Mouse (Mus musculus) heart, embryonic 10.5 days (tissue): ENCODE results near the gene Npl. TPM values are rescaled to one million over a fixed set of nuclear protein-coding genes. Genes with fewer than 3 reads are reported as not detected.
A peak's percentile ranks its signal among the peaks of the same experiment; 100 is the strongest.
"Not testable (repeated sequence)": the region's sequence is repeated elsewhere in the genome, so short reads cannot be mapped to it uniquely, and the experiment has no call there.

Experiments used
- DNase-seq: peaks from one replicate; pipeline ENCODE4 v3.0.0-alpha.2; 2017; ENCODE audit warnings: low spot score
- H3K27ac ChIP-seq: fragments of 300-500 bp; sonication (generic); 2 replicates; pipeline ENCODE4 v1.5.1; 2016; ENCODE audit warnings: mild to moderate bottlenecking
- H3K27me3 ChIP-seq: fragments of 300-500 bp; sonication (generic); 2 replicates; pipeline ENCODE4 v1.6.1; 2016; ENCODE audit warnings: mild to moderate bottlenecking; ENCODE audit not compliant: poor library complexity, insufficient read depth, severe bottlenecking
- H3K36me3 ChIP-seq: fragments of 300-500 bp; sonication (generic); 2 replicates; pipeline ENCODE4 v1.6.1; 2016; ENCODE audit warnings: mild to moderate bottlenecking, moderate library complexity
- H3K4me1 ChIP-seq: fragments of 300-500 bp; sonication (generic); 2 replicates; pipeline ENCODE4 v1.6.1; 2016; ENCODE audit warnings: mild to moderate bottlenecking
- H3K4me3 ChIP-seq: fragments of 300-500 bp; sonication (generic); 2 replicates; pipeline ENCODE4 v1.5.1; 2016; ENCODE audit warnings: mild to moderate bottlenecking, moderate library complexity
- H3K9me3 ChIP-seq: fragments of 300-500 bp; sonication (generic); 2 replicates; pipeline ENCODE4 v1.6.1; 2016; ENCODE audit warnings: mild to moderate bottlenecking, moderate library complexity
- WGBS: fragments of 180-500 bp; shearing (Covaris S2); methylation state at CpG from one replicate; pipeline ENCODE4 v1.1.7; 2016; 5-methylcytosine and 5-hydroxymethylcytosine counted together
- polyA plus RNA-seq: library from polyadenylated mRNA; unstranded; fragments of >200 nt; fragmentation: Nextera tagmentation; extraction: Ambion mirVana; gene quantifications from 2 replicates; pipeline ENCODE4 v1.2.1, GENCODE M21; 2016

Npl gene
- polyA plus RNA-seq, 1 experiment from 2014 or later: 8.0 TPM

DNA sequence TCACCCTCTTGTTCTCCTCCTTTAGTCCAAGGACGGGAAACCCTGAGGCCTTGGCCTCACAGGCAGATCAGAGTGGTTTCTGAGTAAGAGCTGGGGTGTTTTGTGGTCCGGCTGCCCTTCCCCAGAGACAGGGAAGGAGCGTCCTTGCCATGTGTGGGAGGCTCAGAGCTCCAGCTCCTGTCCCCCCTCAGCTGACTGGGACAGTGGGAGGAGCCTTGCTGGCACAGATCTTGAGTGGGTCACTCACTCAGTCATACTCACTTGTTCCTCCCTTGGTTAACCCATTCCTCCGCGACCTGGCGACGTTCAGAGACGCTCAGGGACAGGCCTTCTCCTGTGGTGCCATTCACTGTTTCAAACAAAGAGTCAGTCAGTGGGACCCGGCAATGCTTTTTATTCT lies 14.2 kb downstream of the Npl start:
- Histone ChIP-seq H3K4me3 (no peak overlapping the region), H3K9me3 (no peaks in the 10 kb centered on the region), H3K36me3 (no peaks in the 10 kb centered on the region), H3K27me3 (no peaks in the 10 kb centered on the region), H3K4me1 (peaks cover 13% of the 10 kb centered on the region), H3K27ac (no peak overlapping the region; the same call in 1 of the 2 replicates)
- no peak for DNase-seq
- 69% methylated on average over 9 of the region's 9 CpGs for WGBS

DNA sequence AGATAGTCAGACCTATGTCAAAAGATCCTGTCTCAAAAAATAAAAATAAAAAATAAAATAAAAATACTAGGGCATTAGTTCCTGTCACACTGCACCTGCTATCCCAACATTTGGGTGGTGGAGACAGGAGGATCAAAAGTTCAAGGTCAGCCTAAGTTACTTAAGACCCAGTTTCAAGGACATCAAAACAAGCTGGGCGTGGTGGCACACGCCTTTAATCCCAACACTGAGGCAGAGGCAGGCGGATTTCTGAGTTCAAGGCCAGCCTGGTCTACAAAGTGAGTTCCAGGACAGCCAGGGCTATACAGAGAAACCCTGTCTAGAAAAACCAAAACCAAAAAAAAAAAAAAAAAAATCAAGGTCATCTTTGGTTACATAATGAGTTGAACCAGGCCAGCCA lies 16.9 kb downstream of the Npl start:
- peaks cover 10% of the 10 kb centered on the region for H3K4me1 ChIP-seq
- not testable (repeated sequence) for H3K4me3 ChIP-seq, H3K36me3 ChIP-seq, DNase-seq, H3K9me3 ChIP-seq, H3K27me3 ChIP-seq
- peak overlapping the region; percentile 86 for H3K27ac ChIP-seq
- 85% methylated on average over 3 of the region's 3 CpGs for WGBS

DNA sequence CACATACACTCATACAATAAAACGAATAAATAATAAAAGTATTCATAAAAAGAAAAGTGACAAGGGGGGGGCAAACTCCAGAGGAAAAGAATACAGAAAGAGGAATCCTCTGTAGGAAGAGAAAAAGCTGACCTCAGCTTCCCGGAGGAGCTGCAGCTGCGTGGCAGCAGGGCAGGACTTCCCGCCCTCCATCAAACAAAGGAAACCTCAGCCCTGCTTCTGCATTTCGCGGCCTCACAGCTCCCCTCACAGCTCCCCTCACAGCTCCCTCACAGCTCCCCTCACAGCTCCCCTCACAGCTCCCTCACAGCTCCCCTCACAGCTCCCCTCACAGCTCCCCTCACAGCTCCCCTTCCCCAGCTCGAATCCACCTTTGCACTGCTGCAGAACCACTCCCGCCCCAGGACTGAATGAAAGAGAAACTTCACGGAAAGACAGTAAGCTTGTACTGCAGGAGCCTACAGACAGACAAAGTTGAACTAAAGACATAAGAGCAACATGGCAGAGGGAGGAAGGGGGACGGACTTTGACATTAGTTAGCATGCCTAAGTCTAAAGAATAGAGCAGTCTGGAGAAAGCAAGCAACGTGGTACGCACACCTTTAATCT lies 17.5 kb downstream of the Npl start:
- Histone ChIP-seq H3K9me3 (no peaks in the 10 kb centered on the region), H3K27me3 (no peaks in the 10 kb centered on the region), H3K36me3 (no peaks in the 10 kb centered on the region), H3K4me3 (peak overlapping the region; percentile 44), H3K27ac (peak overlapping the region; percentile 86), H3K4me1 (peaks cover 10% of the 10 kb centered on the region)
- no peak for DNase-seq
- 19% methylated on average over 12 of the region's 12 CpGs for WGBS

DNA sequence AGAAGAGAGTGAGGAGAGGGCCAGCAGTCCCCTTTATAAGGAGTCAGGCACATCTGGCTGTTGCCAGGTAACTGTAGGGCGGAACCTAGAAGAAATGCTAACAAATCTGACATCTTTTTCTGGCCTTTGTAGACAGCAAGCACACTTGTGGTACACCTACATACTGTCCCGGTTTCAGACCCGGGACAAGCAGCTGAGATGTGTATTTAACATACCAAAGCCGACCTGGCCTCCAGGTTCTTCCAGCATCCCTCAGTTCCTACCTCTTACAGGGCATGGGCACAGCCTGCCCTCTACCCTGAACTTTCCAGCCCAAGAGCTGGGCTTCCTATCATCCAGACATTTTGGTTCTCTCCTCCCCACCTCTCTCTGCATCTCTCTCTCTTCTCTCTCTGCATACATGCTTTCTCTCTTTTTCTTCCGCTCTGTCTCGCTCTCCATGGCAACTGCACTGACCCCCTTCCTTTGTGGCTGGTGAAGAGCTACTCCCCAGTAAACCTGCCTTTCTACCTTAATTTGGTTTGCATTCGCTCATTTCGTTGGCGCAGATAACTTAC lies 18.1 kb downstream of the Npl start:
- H3K4me1 ChIP-seq: peaks cover 10% of the 10 kb centered on the region
- peak overlapping the region; percentile 44 for H3K4me3 ChIP-seq
- 29% methylated on average over 9 of the region's 9 CpGs for WGBS
- H3K36me3 ChIP-seq: no peaks in the 10 kb centered on the region
- H3K27ac ChIP-seq: peak overlapping the region; percentile 86
- H3K9me3 ChIP-seq: no peaks in the 10 kb centered on the region
- H3K27me3 ChIP-seq: no peaks in the 10 kb centered on the region
- DNase-seq: no peak

DNA sequence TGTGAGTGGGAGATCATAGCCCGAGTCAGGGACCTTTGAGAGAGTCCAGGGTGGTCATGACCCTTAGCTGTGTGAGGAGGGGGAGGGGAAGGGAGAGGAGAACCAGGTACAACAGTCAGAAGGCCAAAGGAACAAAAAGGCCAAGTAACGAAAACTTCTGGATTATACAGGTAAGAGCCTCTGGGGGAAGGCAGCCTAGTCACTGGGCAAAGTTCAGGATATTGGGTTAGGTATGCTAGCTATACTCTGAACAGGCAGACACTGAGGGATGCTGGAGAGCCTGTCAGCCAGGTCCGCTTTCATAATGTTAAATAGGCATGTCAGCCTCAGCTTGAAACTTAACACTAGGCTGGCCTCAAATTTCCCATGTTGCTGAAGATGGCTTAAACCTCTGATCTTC lies 27.7 kb downstream of the Npl start:
- whole genome bisulfite sequencing: 48% methylated on average over 3 of the region's 3 CpGs

DNA sequence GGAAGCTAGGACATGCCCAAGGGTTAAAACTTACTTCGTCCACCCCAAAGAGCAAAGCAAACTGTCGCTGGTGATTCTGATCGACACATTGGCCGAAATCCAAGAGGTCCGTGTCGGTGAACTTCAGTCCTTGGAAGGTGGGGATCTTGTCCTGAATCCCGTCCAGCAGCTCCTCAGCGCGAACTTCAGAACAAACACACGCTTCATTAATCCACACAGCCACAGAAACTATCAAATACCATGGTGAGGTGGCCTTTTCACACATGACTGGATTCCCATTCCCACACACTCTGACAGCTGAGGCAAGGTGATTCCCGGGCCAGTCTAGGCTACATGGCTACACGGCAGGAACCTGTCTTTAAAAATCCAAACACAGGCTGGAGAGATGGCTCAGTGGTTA lies 34.5 kb downstream of the Npl start:
- Histone ChIP-seq H3K27ac (no peak overlapping the region), H3K4me3 (no peak overlapping the region), H3K27me3 (no peaks in the 10 kb centered on the region), H3K4me1 (no peaks in the 10 kb centered on the region), H3K36me3 (no peaks in the 10 kb centered on the region), H3K9me3 (no peaks in the 10 kb centered on the region)
- DNase-seq: no peak
- WGBS: 88% methylated on average over 12 of the region's 12 CpGs

More for the DNA sequence above, 27.7 kb downstream of the Npl start:
- DNase-seq: no peak
- H3K4me1 ChIP-seq: no peaks in the 10 kb centered on the region
- no peak overlapping the region for H3K4me3 ChIP-seq
- H3K27ac ChIP-seq: no peak overlapping the region
- H3K27me3 ChIP-seq: no peaks in the 10 kb centered on the region
- H3K9me3 ChIP-seq: no peaks in the 10 kb centered on the region
- no peaks in the 10 kb centered on the region for H3K36me3 ChIP-seq

DNA sequence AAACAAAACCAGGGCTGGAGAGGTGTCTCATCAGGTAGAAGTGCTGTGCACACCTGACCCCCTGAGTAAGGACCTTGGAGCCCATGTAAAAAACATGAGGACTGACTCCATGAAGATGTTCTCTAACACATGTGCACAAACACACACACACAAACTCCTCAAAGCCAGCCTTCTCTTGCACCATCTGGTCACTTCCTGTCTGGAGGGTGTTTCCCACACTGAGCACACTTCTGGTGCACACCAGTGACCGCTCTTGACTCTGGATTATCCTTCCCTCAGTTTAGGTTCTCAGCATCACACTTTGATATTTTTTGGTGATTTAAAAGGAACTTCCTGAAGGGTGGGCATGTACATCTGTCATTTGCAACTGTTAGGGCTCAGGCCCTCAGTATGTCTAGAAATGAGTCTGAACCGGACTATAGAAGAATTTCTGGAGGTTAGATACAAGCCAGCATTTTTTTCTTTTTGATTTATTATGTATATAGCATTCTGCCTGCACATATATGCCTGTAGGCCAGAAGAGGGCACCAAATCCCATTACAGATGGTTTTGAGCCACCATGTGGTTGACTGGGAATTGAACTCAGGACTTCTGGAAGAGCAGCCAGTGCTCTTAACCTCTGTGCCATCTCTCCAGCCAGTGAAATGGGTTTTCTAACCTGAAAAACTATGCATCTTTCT lies 39.4 kb downstream of the Npl start:
- H3K9me3 ChIP-seq: no peaks in the 10 kb centered on the region
- DNase-seq: no peak

DNA sequence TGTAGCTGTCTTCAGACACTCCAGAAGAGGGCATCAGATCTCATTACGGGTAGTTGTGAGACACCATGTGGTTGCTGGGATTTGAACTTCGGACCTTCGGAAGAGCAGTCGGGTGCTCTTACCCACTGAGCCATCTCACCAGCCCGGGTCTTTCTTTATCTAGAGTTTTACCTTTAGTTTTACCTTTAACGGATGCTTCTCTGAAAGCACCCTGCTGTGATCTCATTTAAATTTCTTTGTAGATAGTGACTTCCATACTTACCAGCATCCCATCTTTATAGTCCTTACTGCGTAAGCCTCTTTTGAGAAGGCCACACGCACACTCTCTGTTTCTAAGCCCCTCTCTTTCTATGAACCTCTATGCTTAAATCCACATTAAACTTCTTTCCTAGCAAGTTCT lies 40.3 kb downstream of the Npl start:
- not testable (repeated sequence) for H3K36me3 ChIP-seq, H3K9me3 ChIP-seq, H3K4me1 ChIP-seq, DNase-seq, H3K27me3 ChIP-seq, H3K27ac ChIP-seq, H3K4me3 ChIP-seq
- 61% methylated on average over 8 of the region's 8 CpGs for WGBS

More for the DNA sequence above, 39.4 kb downstream of the Npl start:
- Histone ChIP-seq H3K4me3 (no peak overlapping the region), H3K4me1 (no peaks in the 10 kb centered on the region), H3K27me3 (no peaks in the 10 kb centered on the region), H3K36me3 (no peaks in the 10 kb centered on the region), H3K27ac (no peak overlapping the region)
- WGBS: 55% methylated on average over 2 of the region's 2 CpGs

DNA sequence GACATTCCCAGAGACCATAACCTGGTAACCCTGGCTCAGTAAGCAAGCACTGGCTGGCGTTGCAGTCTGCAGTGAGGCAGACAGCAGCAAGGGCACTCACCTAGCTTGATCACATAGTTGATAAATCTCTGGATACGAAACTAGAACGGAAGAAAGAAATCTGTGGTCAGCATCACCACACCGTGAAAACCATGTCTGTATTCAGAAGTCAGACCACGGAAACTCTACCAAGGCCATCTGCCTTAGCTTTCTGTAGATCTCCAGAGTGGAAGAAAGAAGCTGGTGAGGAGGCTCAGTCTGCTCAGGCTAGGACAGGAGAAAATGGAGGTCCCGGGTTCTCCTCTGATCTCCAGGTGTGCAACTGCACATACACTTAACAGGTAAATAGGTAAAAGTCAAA lies 40.8 kb downstream of the Npl start:
- DNase-seq: no peak

DNA sequence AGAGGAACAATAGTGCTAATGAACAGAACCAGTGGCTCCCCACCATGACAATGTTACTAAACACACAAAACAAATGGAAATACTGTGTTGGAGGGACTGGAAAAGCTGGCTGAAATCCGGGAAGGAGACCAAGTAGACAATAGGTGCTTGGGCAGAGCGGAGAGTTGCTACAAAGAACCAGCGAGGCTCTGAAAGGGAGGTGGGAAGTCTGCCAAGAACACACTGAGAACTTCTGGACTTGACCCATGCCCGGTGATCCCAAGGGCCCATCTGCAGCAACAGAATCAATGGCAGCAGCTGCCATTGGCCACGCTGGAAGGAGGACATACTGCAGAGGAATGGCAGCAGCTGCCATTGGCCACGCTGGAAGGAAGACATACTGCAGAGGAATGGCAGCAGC lies 43.6 kb downstream of the Npl start:
- Histone ChIP-seq H3K36me3 (no peaks in the 10 kb centered on the region), H3K4me3 (no peak overlapping the region), H3K27ac (no peak overlapping the region), H3K9me3 (no peaks in the 10 kb centered on the region), H3K4me1 (no peaks in the 10 kb centered on the region), H3K27me3 (no peaks in the 10 kb centered on the region)
- WGBS: 87% methylated on average over 6 of the region's 6 CpGs
- no peak for DNase-seq

More for the DNA sequence above, 40.8 kb downstream of the Npl start:
- no peak overlapping the region for H3K27ac ChIP-seq
- no peaks in the 10 kb centered on the region for H3K36me3 ChIP-seq
- 83% methylated on average over 6 of the region's 6 CpGs for WGBS
- H3K4me3 ChIP-seq: no peak overlapping the region
- no peaks in the 10 kb centered on the region for H3K9me3 ChIP-seq
- H3K4me1 ChIP-seq: no peaks in the 10 kb centered on the region
- no peaks in the 10 kb centered on the region for H3K27me3 ChIP-seq

DNA sequence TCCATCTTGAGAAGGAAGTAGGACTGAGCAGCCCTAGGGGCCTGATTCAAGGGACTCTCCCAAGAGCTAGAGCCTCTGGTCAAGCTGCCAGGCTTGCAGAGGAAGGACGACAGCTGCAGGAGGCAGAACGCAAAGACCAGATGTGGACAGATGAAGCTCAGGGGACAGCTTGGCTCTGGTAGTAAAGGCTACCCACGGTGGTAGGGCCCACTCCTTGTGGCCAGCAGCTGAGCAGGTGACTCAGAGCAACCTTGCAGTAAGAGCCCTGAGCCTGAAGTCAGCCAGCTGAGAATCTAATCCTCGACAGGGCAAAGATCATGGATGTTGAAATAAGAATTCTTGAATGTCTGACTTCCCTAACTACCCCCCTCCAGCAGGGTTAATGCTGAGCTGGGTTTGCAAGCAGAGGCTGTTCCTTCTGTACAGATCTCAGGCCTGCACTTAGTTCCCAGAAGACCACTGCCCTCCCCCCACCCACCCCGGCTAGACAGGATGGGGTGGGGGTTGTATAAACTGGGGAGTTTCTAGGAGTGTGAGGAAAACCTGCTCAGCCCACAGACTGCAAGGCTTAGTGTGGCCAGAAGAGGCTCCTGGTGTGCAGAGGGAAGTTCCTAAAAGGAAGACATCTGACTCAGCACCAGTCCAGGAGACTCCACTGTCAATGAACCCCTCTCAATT lies 48.1 kb downstream of the Npl start:
- WGBS: 51% methylated on average over 5 of the region's 5 CpGs
- no peaks in the 10 kb centered on the region for H3K36me3 ChIP-seq
- no peak for DNase-seq
- H3K4me1 ChIP-seq: no peaks in the 10 kb centered on the region
- H3K27ac ChIP-seq: no peak overlapping the region
- no peaks in the 10 kb centered on the region for H3K9me3 ChIP-seq
- no peak overlapping the region for H3K4me3 ChIP-seq
- H3K27me3 ChIP-seq: no peaks in the 10 kb centered on the region

DNA sequence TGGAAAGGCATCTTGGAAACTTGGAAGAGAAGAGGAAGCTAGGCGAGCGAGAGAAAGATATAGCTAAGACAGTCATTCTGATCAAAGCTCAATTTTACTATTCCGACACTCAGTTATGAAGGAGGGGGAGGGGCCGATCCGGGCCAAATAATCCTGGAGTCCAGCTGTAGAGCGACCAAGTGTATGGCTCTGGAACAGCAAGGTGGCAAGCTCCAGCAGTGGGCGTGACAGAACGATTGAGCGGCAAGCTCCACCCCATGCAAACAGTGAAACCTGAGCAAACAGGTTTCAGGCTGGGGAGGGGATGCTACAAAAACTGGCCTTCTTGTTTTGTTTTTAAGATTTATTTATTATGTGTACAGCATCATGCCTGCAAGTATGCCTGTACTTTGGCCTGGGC lies 49.8 kb downstream of the Npl start:
- no peaks in the 10 kb centered on the region for H3K9me3 ChIP-seq
- H3K36me3 ChIP-seq: no peaks in the 10 kb centered on the region
- no peak overlapping the region for H3K27ac ChIP-seq
- no peak overlapping the region for H3K4me3 ChIP-seq
- no peaks in the 10 kb centered on the region for H3K4me1 ChIP-seq
- no peak for DNase-seq
- no peaks in the 10 kb centered on the region for H3K27me3 ChIP-seq
- 87% methylated on average over 9 of the region's 9 CpGs for WGBS

DNA sequence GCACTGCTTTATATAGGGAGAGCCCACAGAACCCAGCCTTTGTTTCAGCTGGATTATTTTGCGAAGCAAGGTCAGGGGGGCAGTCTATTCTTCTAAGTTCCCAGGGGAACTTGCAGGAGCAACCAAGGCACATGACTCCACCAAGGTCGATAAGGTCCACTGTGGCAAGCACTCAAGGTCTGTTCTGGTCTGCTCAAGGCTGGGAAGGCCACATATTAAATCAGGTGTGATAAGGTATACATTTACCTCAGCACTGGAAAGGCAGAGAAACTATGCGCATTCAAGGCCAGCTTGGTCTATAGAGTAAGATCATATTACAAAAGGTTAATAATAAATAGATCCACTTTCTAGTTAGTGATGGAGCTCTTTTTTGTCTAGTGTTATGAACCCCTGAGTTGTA lies 53.8 kb downstream of the Npl start:
- 76% methylated on average over 3 of the region's 3 CpGs for WGBS
- H3K9me3 ChIP-seq: no peaks in the 10 kb centered on the region

More for the DNA sequence above, 53.8 kb downstream of the Npl start:
- Histone ChIP-seq H3K4me3 (no peak overlapping the region), H3K4me1 (0 out of 2 replicates have a peak, but pooled peaks cover 4% of the 10 kb centered on the region), H3K36me3 (no peaks in the 10 kb centered on the region), H3K27ac (no peak overlapping the region), H3K27me3 (no peaks in the 10 kb centered on the region)
- no peak for DNase-seq
